Mouse (Mus musculus) myocyte (in vitro differentiated cells): ENCODE results near the gene Cacna2d3. TPM values are rescaled to one million over a fixed set of nuclear protein-coding genes. Genes with fewer than 3 reads are reported as not detected.

Experiments used
- H3K27me3 ChIP-seq: one replicate; pipeline ENCODE4 v1.6.1; 2011; ENCODE audit not compliant: control insufficient read depth, insufficient read depth, insufficient read length
- H3K36me3 ChIP-seq: one replicate; pipeline ENCODE4 v1.6.1; 2011; ENCODE audit not compliant: control insufficient read depth, insufficient read depth
- H3K4me2 ChIP-seq: one replicate; pipeline ENCODE4 v1.6.1; 2011; ENCODE audit warnings: low read depth, control low read depth
- H3K4me3 ChIP-seq: one replicate; pipeline ENCODE4 v1.5.1; 2011; ENCODE audit warnings: mild to moderate bottlenecking, control low read depth, moderate library complexity
- H3K79me2 ChIP-seq: one replicate; pipeline ENCODE4 v1.6.1; 2011; ENCODE audit not compliant: control insufficient read depth, insufficient read depth
- H3ac ChIP-seq: one replicate; pipeline ENCODE4 v1.6.1; 2011; ENCODE audit not compliant: control insufficient read depth, insufficient read length
- CEBPB ChIP-seq: IDR thresholded peaks from 2 replicates; pipeline ENCODE4 v1.6.1; 2011; ENCODE audit warnings: mild to moderate bottlenecking, moderate library complexity; ENCODE audit not compliant: poor library complexity, insufficient read depth, severe bottlenecking
- E2F4 ChIP-seq: IDR thresholded peaks from one replicate; pipeline ENCODE4 v1.6.1; 2011; ENCODE audit warnings: mild to moderate bottlenecking, control low read depth, moderate library complexity; ENCODE audit not compliant: insufficient read depth
- MAX ChIP-seq: IDR thresholded peaks from one replicate; pipeline ENCODE4 v1.6.1; 2011; ENCODE audit warnings: low read depth, mild to moderate bottlenecking, control low read depth
- MYOD1 ChIP-seq, 3 experiments: IDR thresholded peaks; one replicate each; pipeline ENCODE4 v1.6.1; 2011; ENCODE audit warnings: control low read depth in 2 of 3, low read depth in 2 of 3, mild to moderate bottlenecking in 2 of 3, moderate library complexity in 1 of 3; ENCODE audit not compliant: insufficient read length in 2 of 3, control insufficient read depth in 1 of 3
- MYOG ChIP-seq, 3 experiments: IDR thresholded peaks; one replicate each; pipeline ENCODE4 v1.6.1; 2011; ENCODE audit warnings: control low read depth in 2 of 3, low read depth in 2 of 3, mild to moderate bottlenecking in 2 of 3; ENCODE audit not compliant: insufficient read length in 2 of 3, control insufficient read depth in 1 of 3, insufficient read depth in 1 of 3
- POLR2A ChIP-seq: IDR thresholded peaks from one replicate; pipeline ENCODE4 v1.6.1; 2011; ENCODE audit warnings: low read depth, mild to moderate bottlenecking, control low read depth, moderate library complexity; ENCODE audit not compliant: insufficient read length
- POLR2AphosphoS2 ChIP-seq: IDR thresholded peaks from one replicate; pipeline ENCODE4 v1.6.1; 2011; ENCODE audit warnings: low read depth, control low read depth; ENCODE audit not compliant: insufficient read length
- REST ChIP-seq: IDR thresholded peaks from one replicate; pipeline ENCODE4 v1.6.1; 2011; ENCODE audit warnings: mild to moderate bottlenecking, control low read depth, moderate library complexity; ENCODE audit not compliant: insufficient read depth, insufficient read length
- SRF ChIP-seq: IDR thresholded peaks from one replicate; pipeline ENCODE4 v1.6.1; 2011; ENCODE audit warnings: low read depth; ENCODE audit not compliant: control insufficient read depth, insufficient read length
- TCF12 ChIP-seq: IDR thresholded peaks from one replicate; pipeline ENCODE4 v1.6.1; 2011; ENCODE audit warnings: mild to moderate bottlenecking, control low read depth; ENCODE audit not compliant: poor library complexity, insufficient read depth, severe bottlenecking
- TCF3 ChIP-seq: IDR thresholded peaks from one replicate; pipeline ENCODE4 v1.6.1; 2011; ENCODE audit warnings: low read depth, control low read depth; ENCODE audit not compliant: insufficient read length
- USF1 ChIP-seq: IDR thresholded peaks from one replicate; pipeline ENCODE4 v1.6.1; 2011; ENCODE audit warnings: low read depth, mild to moderate bottlenecking, control low read depth, moderate library complexity
- polyA plus RNA-seq: library from polyadenylated mRNA; unstranded; fragments of >200 nt; fragmentation: generic; extraction: Trizol; gene quantifications from one replicate; pipeline ENCODE4 v1.2.1, GENCODE M21; 2012; ENCODE audit warnings: missing spikeins

Cacna2d3 gene
- polyA plus RNA-seq, 1 experiment, result 0.10 TPM

- no peak overlapping the region for H3K4me3 ChIP-seq
These were observed 1.2 kb downstream of the Cacna2d3 start for GRCm38 (mm10) chr14:29720334-29720911.

GRCm38 (mm10) chr14:29712621-29713020, 9.0 kb downstream of the Cacna2d3 start:
- Histone ChIP-seq H3K4me3 (no peak overlapping the region), H3K79me2 (no peaks in the 10 kb centered on the region), H3ac (no peak overlapping the region), H3K36me3 (no peaks in the 10 kb centered on the region), H3K27me3 (no peaks in the 10 kb centered on the region), H3K4me2 (no peak overlapping the region)
- TF ChIP-seq CEBPB (no peak), POLR2A (no peak), MYOG (IDR thresholded peaks at IDR 0.05; ENCODE audit: control insufficient read depth in 1 of 3, insufficient read depth in 1 of 3, insufficient read length in 2 of 3, low read depth in 2 of 3) (no peak)

More at GRCm38 (mm10) chr14:29720334-29720911, 1.2 kb downstream of the Cacna2d3 start:
- no peaks in the 10 kb centered on the region for H3K36me3 ChIP-seq
- no peak overlapping the region for H3K4me2 ChIP-seq
- no peaks in the 10 kb centered on the region for H3K79me2 ChIP-seq
- H3ac ChIP-seq, result no peak overlapping the region
- no peak for TF ChIP-seq CEBPB
- no peak for TF ChIP-seq POLR2AphosphoS2
- TF ChIP-seq MYOG (IDR thresholded peaks at IDR 0.05; ENCODE audit: control insufficient read depth in 1 of 3, insufficient read depth in 1 of 3, insufficient read length in 2 of 3, low read depth in 2 of 3), result no peak
- no peak for TF ChIP-seq TCF12
- TF ChIP-seq REST, result no peak
- no peak for TF ChIP-seq USF1
- TF ChIP-seq E2F4, result no peak
- TF ChIP-seq POLR2A, result no peak
- TF ChIP-seq MYOD1 (IDR thresholded peaks at IDR 0.05; ENCODE audit: control insufficient read depth in 1 of 3, insufficient read length in 2 of 3, low read depth in 2 of 3), result no peak
- TF ChIP-seq SRF, result no peak
- no peak for TF ChIP-seq MAX
- no peak for TF ChIP-seq TCF3
- no peaks in the 10 kb centered on the region for H3K27me3 ChIP-seq

- Histone ChIP-seq H3K79me2 (no peaks in the 10 kb centered on the region), H3K4me2 (no peak overlapping the region), H3K36me3 (no peaks in the 10 kb centered on the region), H3ac (no peak overlapping the region), H3K4me3 (no peak overlapping the region), H3K27me3 (no peaks in the 10 kb centered on the region)
- TF ChIP-seq TCF3 (no peak), CEBPB (no peak), TCF12 (no peak), E2F4 (no peak), USF1 (no peak), MAX (no peak), POLR2AphosphoS2 (no peak), MYOD1 (IDR thresholded peaks at IDR 0.05; ENCODE audit: control insufficient read depth in 1 of 3, insufficient read length in 2 of 3, low read depth in 2 of 3) (no peak), MYOG (IDR thresholded peaks at IDR 0.05; ENCODE audit: control insufficient read depth in 1 of 3, insufficient read depth in 1 of 3, insufficient read length in 2 of 3, low read depth in 2 of 3) (no peak), REST (no peak), SRF (no peak), POLR2A (no peak)
These were observed 13.9 kb downstream of the Cacna2d3 start for GRCm38 (mm10) chr14:29707561-29708335.

- Histone ChIP-seq H3ac (no peak overlapping the region), H3K4me3 (no peak overlapping the region), H3K4me2 (no peak overlapping the region), H3K27me3 (no peaks in the 10 kb centered on the region), H3K79me2 (no peaks in the 10 kb centered on the region), H3K36me3 (no peaks in the 10 kb centered on the region)
- TF ChIP-seq USF1, result no peak
- no peak for TF ChIP-seq MYOD1 (IDR thresholded peaks at IDR 0.05; ENCODE audit: control insufficient read depth in 1 of 3, insufficient read length in 2 of 3, low read depth in 2 of 3)
- no peak for TF ChIP-seq MYOG (IDR thresholded peaks at IDR 0.05; ENCODE audit: control insufficient read depth in 1 of 3, insufficient read depth in 1 of 3, insufficient read length in 2 of 3, low read depth in 2 of 3)
- no peak for TF ChIP-seq TCF3
These were observed 18.9 kb downstream of the Cacna2d3 start for GRCm38 (mm10) chr14:29702762-29703161.

GRCm38 (mm10) chr14:29696131-29696530, 25.5 kb downstream of the Cacna2d3 start:
- H3ac ChIP-seq, result no peak overlapping the region
- no peaks in the 10 kb centered on the region for H3K36me3 ChIP-seq
- TF ChIP-seq TCF3 (no peak), MYOG (IDR thresholded peaks at IDR 0.05; ENCODE audit: control insufficient read depth in 1 of 3, insufficient read depth in 1 of 3, insufficient read length in 2 of 3, low read depth in 2 of 3) (no peak), MAX (no peak), TCF12 (no peak), E2F4 (no peak), POLR2AphosphoS2 (no peak), CEBPB (no peak), USF1 (no peak), POLR2A (no peak)

More at GRCm38 (mm10) chr14:29696131-29696530, 25.5 kb downstream of the Cacna2d3 start:
- no peak overlapping the region for H3K4me2 ChIP-seq
- H3K27me3 ChIP-seq, result no peaks in the 10 kb centered on the region
- H3K79me2 ChIP-seq, result no peaks in the 10 kb centered on the region
- H3K4me3 ChIP-seq, result no peak overlapping the region
